Mouse (Mus musculus) ES-Bruce4 (cell line): ENCODE results near the gene Cox4i1.

ENCODE experiments used
- CTCF ChIP-seq: IDR thresholded peaks from one replicate; pipeline ENCODE4 v1.8.1; 2011; ENCODE audit warnings: low read depth, low read length
- EP300 ChIP-seq: IDR thresholded peaks from 2 replicates; pipeline ENCODE4 v1.6.1; 2011; ENCODE audit warnings: low read depth, low read length; ENCODE audit not compliant: insufficient read depth
- POLR2A ChIP-seq: IDR thresholded peaks from one replicate; pipeline ENCODE4 v1.8.1; 2011; ENCODE audit warnings: low read length; ENCODE audit not compliant: insufficient read depth

- no peak for TF ChIP-seq CTCF
- no peak for TF ChIP-seq EP300
- no peak for TF ChIP-seq POLR2A
Observed at GRCm38 (mm10) chr8:120685591-120685990, 17.6 kb downstream of the Cox4i1 start.
